ENCODE assay signal across 8 mouse cellular contexts in the genomic region with DNA sequence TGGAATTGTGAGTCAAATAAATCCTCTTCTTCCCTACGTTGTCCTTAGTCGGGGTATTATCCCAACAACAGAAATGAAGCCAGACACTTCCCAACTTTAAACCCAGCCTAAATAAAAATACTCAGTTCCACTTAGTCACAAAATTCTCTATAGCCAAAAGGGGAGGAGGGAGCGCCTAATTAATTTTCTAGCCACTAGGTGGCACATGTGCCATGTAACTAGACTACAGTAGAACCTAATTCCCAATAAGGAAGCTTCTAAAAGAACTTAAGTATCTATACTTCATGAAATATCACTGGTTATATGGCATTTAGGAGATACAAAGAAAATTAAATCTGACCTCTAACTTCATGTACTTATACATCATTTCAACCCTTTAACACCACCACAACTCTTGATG.
DNase-seq lines count a peak whose midpoint lies in the region; ATAC-seq lines count a peak whose summit lies in the region.

No protein-coding gene starts in this region.

- intact Hi-C loops in left cerebral cortex, postnatal 25 days (cut with DNase I), result loop anchor here (2.0 to 10.0 kb wide), 3 partner anchors 174 to 412 kb away; no protein-coding TSS in a partner anchor

- H3K27ac ChIP-seq in neural tube, embryonic 11.5 days (ENCODE audit: low read depth, low read length), result no peak overlapping the region
- H3K27ac ChIP-seq in neural tube, embryonic 15.5 days (replicated peaks), result no peak overlapping the region
- H3K27ac ChIP-seq in embryonic facial prominence, embryonic 14.5 days (replicated peaks; ENCODE audit: low read depth, low read length), result no peak overlapping the region

- H3K27me3 ChIP-seq in neural tube, embryonic 11.5 days (ENCODE audit: control insufficient read depth, insufficient read depth, low read length), result no peaks in the 10 kb centered on the region
- no peaks in the 10 kb centered on the region for H3K27me3 ChIP-seq in neural tube, embryonic 15.5 days (replicated peaks)
- H3K27me3 ChIP-seq in embryonic facial prominence, embryonic 14.5 days (replicated peaks; ENCODE audit: control insufficient read depth, insufficient read depth, low read length), result no peaks in the 10 kb centered on the region

- DNase-seq in neural tube, embryonic 11.5 days (ENCODE audit: low spot score), result peak; percentile 45
- peak; percentile 73 for DNase-seq in adrenal gland, postnatal 10 days
- DNase-seq in embryonic facial prominence, embryonic 14.5 days (ENCODE audit: low spot score), result peak; percentile 50
- DNase-seq in induced T-regulatory cell, adult 2 months (ENCODE audit: low read depth), result peak; percentile 73
- DNase-seq in left cerebral cortex, postnatal 25 days (ENCODE audit: low spot score in 2 of 2), result peak; percentile 75 to 80
- DNase-seq in ovary, postnatal 14 days (ENCODE audit: low spot score), result peak; percentile 53
- DNase-seq in thymus, postnatal 36 days, result peak; percentile 33 to 56

- H3K36me3 ChIP-seq in neural tube, embryonic 11.5 days (ENCODE audit: control insufficient read depth, insufficient read depth, low read length), result no peaks in the 10 kb centered on the region
- H3K36me3 ChIP-seq in neural tube, embryonic 15.5 days, result no peaks in the 10 kb centered on the region
- no peaks in the 10 kb centered on the region for H3K36me3 ChIP-seq in embryonic facial prominence, embryonic 14.5 days (ENCODE audit: control insufficient read depth, insufficient read depth, low read length)

- no peak overlapping the region for H3K4me2 ChIP-seq in neural tube, embryonic 11.5 days (ENCODE audit: low read depth)
- no peak overlapping the region for H3K4me2 ChIP-seq in neural tube, embryonic 15.5 days
- H3K4me2 ChIP-seq in embryonic facial prominence, embryonic 14.5 days (ENCODE audit: low read depth, low read length), result no peak overlapping the region

- no peak for ATAC-seq in neural tube, embryonic 11.5 days (ENCODE audit: insufficient read depth, low FRiP score, low TSS enrichment)
- ATAC-seq in neural tube, embryonic 15.5 days (ENCODE audit: low FRiP score), result no peak
- ATAC-seq in embryonic facial prominence, embryonic 14.5 days (ENCODE audit: low read depth), result no peak

- no peak overlapping the region for H3K9ac ChIP-seq in neural tube, embryonic 11.5 days (ENCODE audit: low read length)
- no peak overlapping the region for H3K9ac ChIP-seq in neural tube, embryonic 15.5 days (replicated peaks)
- no peak overlapping the region for H3K9ac ChIP-seq in embryonic facial prominence, embryonic 14.5 days (ENCODE audit: low read depth, low read length)

- WGBS in neural tube, embryonic 11.5 days, result 45% methylated on average over 3 of the region's 3 CpGs
- 37% methylated on average over 3 of the region's 3 CpGs for WGBS in neural tube, embryonic 15.5 days
- WGBS in embryonic facial prominence, embryonic 14.5 days, result 47% methylated on average over 3 of the region's 3 CpGs

- H3K4me1 ChIP-seq in neural tube, embryonic 11.5 days (ENCODE audit: control insufficient read depth, insufficient read depth, low read length), result no peaks in the 10 kb centered on the region
- no peaks in the 10 kb centered on the region for H3K4me1 ChIP-seq in neural tube, embryonic 15.5 days
- no peaks in the 10 kb centered on the region for H3K4me1 ChIP-seq in embryonic facial prominence, embryonic 14.5 days (ENCODE audit: control insufficient read depth, insufficient read depth, low read length)

- H3K4me3 ChIP-seq in neural tube, embryonic 11.5 days (ENCODE audit: low read depth, low read length), result no peak overlapping the region
- H3K4me3 ChIP-seq in neural tube, embryonic 15.5 days (replicated peaks), result no peak overlapping the region
- no peak overlapping the region for H3K4me3 ChIP-seq in embryonic facial prominence, embryonic 14.5 days (ENCODE audit: low read depth, low read length)

- H3K9me3 ChIP-seq in neural tube, embryonic 11.5 days (ENCODE audit: control insufficient read depth, low read length), result no peaks in the 10 kb centered on the region
- H3K9me3 ChIP-seq in neural tube, embryonic 15.5 days (replicated peaks), result no peaks in the 10 kb centered on the region
- H3K9me3 ChIP-seq in embryonic facial prominence, embryonic 14.5 days (ENCODE audit: control insufficient read depth, low read length), result no peaks in the 10 kb centered on the region
